Mouse (Mus musculus): Measurements from ENCODE around the gene Rad1. TPM values are rescaled to one million over a fixed set of nuclear protein-coding genes. Genes with fewer than 3 reads are reported as not detected.
A peak's percentile ranks its signal among the peaks of the same experiment; 100 is the strongest.
"Not testable (repeated sequence)": the region's sequence is repeated elsewhere in the genome, so short reads cannot be mapped to it uniquely, and the experiment has no call there.

The Rad1 gene
- polyA plus RNA-seq, 1 experiment from 2014 or later, result 25.6 TPM

- H3K4me2 ChIP-seq (replicated peaks), result peak overlapping the region; percentile 79
- peak; percentile 16 for ATAC-seq
- H3K36me3 ChIP-seq, result peaks cover 8% of the 10 kb centered on the region
- 7% methylated on average over 3 of the region's 3 CpGs for WGBS
- peak overlapping the region; percentile 86 for H3K4me3 ChIP-seq (replicated peaks)
- H3K9ac ChIP-seq, result peak overlapping the region; percentile 74
- H3K4me1 ChIP-seq (replicated peaks), result peaks cover 9% of the 10 kb centered on the region; the same call in 1 of the 2 replicates
- no peaks in the 10 kb centered on the region for H3K9me3 ChIP-seq
- no peaks in the 10 kb centered on the region for H3K27me3 ChIP-seq (replicated peaks)
- H3K27ac ChIP-seq, result no peak overlapping the region
Observed at GRCm38 (mm10) chr15:10470941-10471340, 14.9 kb upstream of the Rad1 start.

GRCm38 (mm10) chr15:10486365-10486839 lies 584 bp downstream of the Rad1 start:
- H3K27ac ChIP-seq, result peak overlapping the region; percentile 71
- H3K4me2 ChIP-seq (replicated peaks), result peak overlapping the region; percentile 72
- no peaks in the 10 kb centered on the region for H3K9me3 ChIP-seq
- peak; percentile 64 for ATAC-seq
- H3K27me3 ChIP-seq (replicated peaks), result no peaks in the 10 kb centered on the region
- peak overlapping the region; percentile 73 for H3K9ac ChIP-seq
- 0 out of 2 replicates have a peak, but pooled peaks cover 12% of the 10 kb centered on the region for H3K36me3 ChIP-seq
- peak overlapping the region; percentile 71 for H3K4me3 ChIP-seq (replicated peaks)
- 1% methylated on average over 18 of the region's 18 CpGs for WGBS
- no peaks in the 10 kb centered on the region for H3K4me1 ChIP-seq (replicated peaks)

GRCm38 (mm10) chr15:10487246-10487645 lies 1.4 kb downstream of the Rad1 start:
- no peak for ATAC-seq
- H3K4me1 ChIP-seq (replicated peaks), result no peaks in the 10 kb centered on the region
- peak overlapping the region; percentile 72 for H3K4me2 ChIP-seq (replicated peaks)
- WGBS, result 60% methylated on average over 2 of the region's 2 CpGs
- H3K27ac ChIP-seq, result no peak overlapping the region
- H3K9me3 ChIP-seq, result no peaks in the 10 kb centered on the region
- peaks cover 14% of the 10 kb centered on the region; the same call in 1 of the 2 replicates for H3K36me3 ChIP-seq
- H3K4me3 ChIP-seq (replicated peaks), result no peak overlapping the region
- no peak overlapping the region for H3K9ac ChIP-seq
- no peaks in the 10 kb centered on the region for H3K27me3 ChIP-seq (replicated peaks)

GRCm38 (mm10) chr15:10490101-10490500 lies 4.3 kb downstream of the Rad1 start:
- H3K4me1 ChIP-seq (replicated peaks), result no peaks in the 10 kb centered on the region

GRCm38 (mm10) chr15:10495944-10496343 lies 10.1 kb downstream of the Rad1 start:
- Histone ChIP-seq H3K4me2 (replicated peaks) (no peak overlapping the region), H3K9me3 (no peaks in the 10 kb centered on the region), H3K9ac (no peak overlapping the region), H3K4me1 (replicated peaks) (no peaks in the 10 kb centered on the region), H3K4me3 (replicated peaks) (no peak overlapping the region), H3K36me3 (peaks cover 5% of the 10 kb centered on the region; the same call in 1 of the 2 replicates), H3K27ac (no peak overlapping the region), H3K27me3 (replicated peaks) (no peaks in the 10 kb centered on the region)
- WGBS, result 94% methylated on average over 11 of the region's 11 CpGs
- no peak for ATAC-seq

More at GRCm38 (mm10) chr15:10490101-10490500, 4.3 kb downstream of the Rad1 start:
- peaks cover 17% of the 10 kb centered on the region; the same call in 1 of the 2 replicates for H3K36me3 ChIP-seq
- H3K9ac ChIP-seq, result no peak overlapping the region
- H3K9me3 ChIP-seq, result no peaks in the 10 kb centered on the region
- no peak overlapping the region for H3K27ac ChIP-seq
- H3K4me3 ChIP-seq (replicated peaks), result no peak overlapping the region
- 95% methylated on average over 5 of the region's 5 CpGs for WGBS
- no peaks in the 10 kb centered on the region for H3K27me3 ChIP-seq (replicated peaks)
- H3K4me2 ChIP-seq (replicated peaks), result no peak overlapping the region
- ATAC-seq, result no peak

GRCm38 (mm10) chr15:10496696-10497095 lies 10.9 kb downstream of the Rad1 start:
- H3K4me1 ChIP-seq (replicated peaks); H3K4me3 ChIP-seq (replicated peaks); H3K4me2 ChIP-seq (replicated peaks); H3K36me3 ChIP-seq; H3K9me3 ChIP-seq; H3K27ac ChIP-seq; ATAC-seq; H3K27me3 ChIP-seq (replicated peaks); H3K9ac ChIP-seq: not testable (repeated sequence)
- WGBS, result 97% methylated on average over 1 of the region's 1 CpGs

GRCm38 (mm10) chr15:10499593-10499992 lies 13.8 kb downstream of the Rad1 start:
- Histone ChIP-seq H3K27me3 (replicated peaks) (no peaks in the 10 kb centered on the region), H3K9me3 (no peaks in the 10 kb centered on the region), H3K9ac (no peak overlapping the region), H3K4me2 (replicated peaks) (no peak overlapping the region), H3K4me3 (replicated peaks) (no peak overlapping the region), H3K4me1 (replicated peaks) (no peaks in the 10 kb centered on the region), H3K27ac (no peak overlapping the region), H3K36me3 (no peaks in the 10 kb centered on the region)
- WGBS, result 76% methylated on average over 5 of the region's 5 CpGs
- ATAC-seq, result no peak

- Histone ChIP-seq H3K9me3 (no peaks in the 10 kb centered on the region), H3K4me3 (replicated peaks) (no peak overlapping the region), H3K27me3 (replicated peaks) (no peaks in the 10 kb centered on the region), H3K4me1 (replicated peaks) (no peaks in the 10 kb centered on the region), H3K27ac (no peak overlapping the region), H3K9ac (no peak overlapping the region), H3K36me3 (no peaks in the 10 kb centered on the region), H3K4me2 (replicated peaks) (no peak overlapping the region)
- ATAC-seq, result no peak
- WGBS, result 70% methylated on average over 5 of the region's 5 CpGs
Observed at GRCm38 (mm10) chr15:10500035-10500434, 14.2 kb downstream of the Rad1 start.

GRCm38 (mm10) chr15:10500838-10501719 lies 15.3 kb downstream of the Rad1 start:
- no peak overlapping the region for H3K9ac ChIP-seq
- WGBS, result 53% methylated on average over 11 of the region's 11 CpGs
- no peaks in the 10 kb centered on the region for H3K9me3 ChIP-seq
- H3K4me1 ChIP-seq (replicated peaks), result no peaks in the 10 kb centered on the region
- peak; percentile 62; the same call in 1 of the 2 replicates for ATAC-seq
- no peak overlapping the region for H3K4me2 ChIP-seq (replicated peaks)
- H3K36me3 ChIP-seq, result no peaks in the 10 kb centered on the region
- no peak overlapping the region for H3K4me3 ChIP-seq (replicated peaks)
- H3K27ac ChIP-seq, result no peak overlapping the region
- no peaks in the 10 kb centered on the region for H3K27me3 ChIP-seq (replicated peaks)

- H3K27me3 ChIP-seq (replicated peaks), result no peaks in the 10 kb centered on the region
- no peak overlapping the region for H3K4me2 ChIP-seq (replicated peaks)
- no peaks in the 10 kb centered on the region for H3K9me3 ChIP-seq
Observed at GRCm38 (mm10) chr15:10506099-10506498, 20.3 kb downstream of the Rad1 start.

GRCm38 (mm10) chr15:10515166-10515565 lies 29.3 kb downstream of the Rad1 start:
- Histone ChIP-seq H3K36me3 (no peaks in the 10 kb centered on the region), H3K4me1 (replicated peaks) (no peaks in the 10 kb centered on the region), H3K4me3 (replicated peaks) (no peak overlapping the region), H3K4me2 (replicated peaks) (no peak overlapping the region), H3K9ac (no peak overlapping the region), H3K9me3 (no peaks in the 10 kb centered on the region), H3K27ac (no peak overlapping the region), H3K27me3 (replicated peaks) (no peaks in the 10 kb centered on the region)
- no peak for ATAC-seq
- WGBS, result 85% methylated on average over 7 of the region's 7 CpGs

More at GRCm38 (mm10) chr15:10506099-10506498, 20.3 kb downstream of the Rad1 start:
- Histone ChIP-seq H3K4me3 (replicated peaks) (no peak overlapping the region), H3K27ac (no peak overlapping the region), H3K4me1 (replicated peaks) (no peaks in the 10 kb centered on the region), H3K9ac (no peak overlapping the region), H3K36me3 (no peaks in the 10 kb centered on the region)
- ATAC-seq, result no peak
- 70% methylated on average over 11 of the region's 11 CpGs for WGBS

- Histone ChIP-seq H3K27ac (no peak overlapping the region), H3K27me3 (replicated peaks) (no peaks in the 10 kb centered on the region), H3K9ac (no peak overlapping the region), H3K36me3 (no peaks in the 10 kb centered on the region), H3K4me1 (replicated peaks) (no peaks in the 10 kb centered on the region), H3K9me3 (no peaks in the 10 kb centered on the region), H3K4me2 (replicated peaks) (no peak overlapping the region), H3K4me3 (replicated peaks) (no peak overlapping the region)
- ATAC-seq, result no peak
- WGBS, result 88% methylated on average over 1 of the region's 1 CpGs
Observed at GRCm38 (mm10) chr15:10525896-10526295, 40.1 kb downstream of the Rad1 start.

All from intestine, embryonic 15.5 days (tissue).